Mouse (Mus musculus) MEL (cell line): ENCODE data around the gene Sdr39u1.

Source experiments
- CTCF ChIP-seq, 3 experiments: IDR thresholded peaks in 2 of 3; conservative IDR thresholded peaks in 1 of 3; 2 replicates each; pipeline ENCODE4 v1.5.1; 2011 to 2012; ENCODE audit warnings: low read length in 3 of 3, low read depth in 2 of 3, mild to moderate bottlenecking in 2 of 3, improper control_type of control experiment in 1 of 3, inconsistent platforms in 1 of 3, mixed read lengths in 1 of 3, moderate library complexity in 1 of 3; ENCODE audit not compliant: control insufficient read depth in 1 of 3, insufficient read depth in 1 of 3, poor library complexity in 1 of 3, severe bottlenecking in 1 of 3
- E2F4 ChIP-seq: IDR thresholded peaks from 2 replicates; pipeline ENCODE4 v1.6.1; 2011; ENCODE audit warnings: low read depth, low read length, improper control_type of control experiment, borderline replicate concordance
- EP300 ChIP-seq, 2 experiments: IDR thresholded peaks; 2 replicates each; pipeline ENCODE4 v1.6.1; 2011; ENCODE audit warnings: improper control_type of control experiment in 2 of 2, low read length in 2 of 2, low read depth in 1 of 2, mild to moderate bottlenecking in 1 of 2
- JUND ChIP-seq: IDR thresholded peaks from 2 replicates; pipeline ENCODE4 v1.6.1; 2011; ENCODE audit warnings: low read depth, mild to moderate bottlenecking, improper control_type of control experiment, low read length
- MAX ChIP-seq: IDR thresholded peaks from 2 replicates; pipeline ENCODE4 v1.6.1; 2011; ENCODE audit warnings: low read length, improper control_type of control experiment
- MYC ChIP-seq: IDR thresholded peaks from 2 replicates; pipeline ENCODE4 v1.6.1; 2011; ENCODE audit warnings: low read depth, mild to moderate bottlenecking, low read length, improper control_type of control experiment, moderate library complexity
- POLR2A ChIP-seq, 2 experiments: IDR thresholded peaks; 2 replicates each; pipeline ENCODE4 v1.6.1; 2011 to 2012; ENCODE audit warnings: low read length in 2 of 2, mild to moderate bottlenecking in 2 of 2, control low read depth in 1 of 2, improper control_type of control experiment in 1 of 2, low read depth in 1 of 2, moderate library complexity in 1 of 2; ENCODE audit not compliant: control insufficient read depth in 1 of 2, insufficient read depth in 1 of 2, poor library complexity in 1 of 2
- POLR2AphosphoS2 ChIP-seq: IDR thresholded peaks from 2 replicates; pipeline ENCODE4 v1.6.1; 2011; ENCODE audit warnings: low read length, improper control_type of control experiment
- SIN3A ChIP-seq: IDR thresholded peaks from 2 replicates; pipeline ENCODE4 v1.6.1; 2012; ENCODE audit warnings: low read length, improper control_type of control experiment, inconsistent platforms
- USF1 ChIP-seq: IDR thresholded peaks from 2 replicates; pipeline ENCODE4 v1.6.1; 2014; ENCODE audit warnings: low read depth, mild to moderate bottlenecking, inconsistent platforms, low read length, improper control_type of control experiment, moderate library complexity
- ZNF384 ChIP-seq: IDR thresholded peaks from 2 replicates; pipeline ENCODE4 v1.6.1; 2012; ENCODE audit warnings: low read depth, mild to moderate bottlenecking, inconsistent platforms, low read length, improper control_type of control experiment

DNA sequence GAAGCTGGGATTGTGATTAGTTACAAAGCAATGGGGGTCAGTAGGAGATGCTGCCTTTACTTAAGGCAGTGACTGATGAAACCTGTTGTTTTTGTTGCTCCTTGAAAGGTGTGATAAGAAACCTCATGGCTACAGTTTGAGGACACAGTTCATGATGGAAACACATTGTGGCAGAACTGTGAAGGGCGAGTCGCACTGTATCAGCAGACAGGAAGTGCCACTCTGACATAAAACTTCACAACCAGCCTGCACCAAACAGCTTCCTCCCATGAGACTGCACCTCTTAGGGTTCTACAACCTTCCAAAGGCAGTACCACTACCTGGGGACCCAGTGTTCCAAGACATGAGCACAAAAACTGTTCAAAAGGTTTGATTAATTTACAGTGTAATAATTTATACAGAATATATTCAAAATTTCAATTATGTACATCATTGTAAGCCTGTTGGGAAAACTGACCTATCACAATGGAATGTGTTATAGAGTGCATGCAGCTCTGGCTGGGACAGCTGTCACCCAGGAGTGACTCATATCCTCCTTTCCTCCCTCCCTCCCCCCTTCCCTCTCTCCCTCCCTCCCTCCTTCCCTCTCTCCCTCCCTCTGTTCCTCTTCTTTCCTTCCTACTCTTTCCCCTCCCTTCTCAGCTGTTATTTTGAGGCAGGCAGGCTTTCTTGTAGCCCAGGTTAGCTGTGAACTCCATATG lies 46.3 kb upstream of the Sdr39u1 start:
- no peak for TF ChIP-seq MAX
- no peak for TF ChIP-seq USF1
- no peak for TF ChIP-seq CTCF (IDR thresholded peaks at IDR 0.05 in 2 of 3, conservative IDR thresholded peaks at IDR 0.05 in 1 of 3; ENCODE audit: control insufficient read depth in 1 of 3, insufficient read depth in 1 of 3, low read depth in 2 of 3, low read length in 3 of 3, poor library complexity in 1 of 3, severe bottlenecking in 1 of 3)
- no peak for TF ChIP-seq MYC
- TF ChIP-seq SIN3A: no peak
- no peak for TF ChIP-seq POLR2AphosphoS2
- no peak for TF ChIP-seq E2F4
- TF ChIP-seq POLR2A (IDR thresholded peaks at IDR 0.05; ENCODE audit: control insufficient read depth in 1 of 2, insufficient read depth in 1 of 2, low read depth in 1 of 2, low read length in 2 of 2, poor library complexity in 1 of 2): no peak
- TF ChIP-seq EP300 (IDR thresholded peaks at IDR 0.05; ENCODE audit: low read depth in 1 of 2, low read length in 2 of 2): no peak
- TF ChIP-seq ZNF384: no peak
- no peak for TF ChIP-seq JUND
